Mouse (Mus musculus): Measurements from ENCODE around the gene Hoxa3. TPM values are rescaled to one million over a fixed set of nuclear protein-coding genes. Genes with fewer than 3 reads are reported as not detected.

The Hoxa3 gene
- polyA plus RNA-seq, 1 experiment from 2014 or later = 1.2 TPM

DNA sequence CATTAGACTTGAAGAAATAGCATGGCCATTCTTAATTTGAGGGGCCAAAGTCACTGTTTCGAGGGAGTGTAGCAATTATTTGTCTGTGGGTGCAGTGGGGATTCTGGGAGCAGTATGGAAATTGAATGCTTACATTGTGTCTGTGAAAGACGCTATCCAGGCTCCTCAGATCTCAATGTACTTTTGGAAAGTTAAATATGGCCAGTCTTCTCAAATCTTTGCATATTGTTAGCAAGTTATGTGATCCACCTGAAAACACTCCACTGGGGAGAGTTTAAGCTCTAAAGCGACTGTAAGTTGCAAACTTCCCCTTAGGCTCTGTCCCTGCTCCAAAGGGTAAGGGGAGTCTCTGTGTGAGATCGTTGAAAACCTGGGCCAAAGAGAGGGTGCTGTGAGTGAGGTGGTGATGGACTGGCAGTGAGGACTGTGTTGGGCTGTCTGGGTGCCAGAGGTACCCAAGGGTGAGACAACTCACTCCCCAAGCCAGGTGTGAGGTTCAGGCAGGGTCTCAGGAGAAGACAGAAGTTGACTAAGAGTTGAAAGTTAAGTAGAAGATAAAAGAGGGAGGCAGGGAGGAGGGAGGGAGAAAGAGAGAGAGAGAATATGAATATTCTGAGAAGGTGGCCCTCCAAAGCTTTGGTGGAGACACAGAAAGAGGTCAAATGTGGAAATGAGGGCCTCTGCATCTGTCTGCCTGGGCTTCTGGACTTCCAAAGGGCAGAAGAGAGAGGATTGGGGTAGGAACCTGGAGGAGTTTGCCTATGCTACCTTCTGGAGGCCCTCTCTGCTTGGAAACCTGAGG lies 6.1 kb downstream of the Hoxa3 start:
- Histone ChIP-seq H3K4me1 (peaks cover 35% of the 10 kb centered on the region), H3K27me3 (replicated peaks) (peaks cover 100% of the 10 kb centered on the region), H3K4me2 (no peak overlapping the region), H3K9me3 (no peaks in the 10 kb centered on the region), H3K36me3 (no peaks in the 10 kb centered on the region), H3K9ac (no peak overlapping the region), H3K4me3 (no peak overlapping the region), H3K27ac (replicated peaks) (no peak overlapping the region)
- ATAC-seq (ENCODE audit: extremely low read depth, insufficient number of reproducible peaks, low FRiP score, low TSS enrichment) = no peak
- 4% methylated on average over 4 of the region's 4 CpGs for WGBS

DNA sequence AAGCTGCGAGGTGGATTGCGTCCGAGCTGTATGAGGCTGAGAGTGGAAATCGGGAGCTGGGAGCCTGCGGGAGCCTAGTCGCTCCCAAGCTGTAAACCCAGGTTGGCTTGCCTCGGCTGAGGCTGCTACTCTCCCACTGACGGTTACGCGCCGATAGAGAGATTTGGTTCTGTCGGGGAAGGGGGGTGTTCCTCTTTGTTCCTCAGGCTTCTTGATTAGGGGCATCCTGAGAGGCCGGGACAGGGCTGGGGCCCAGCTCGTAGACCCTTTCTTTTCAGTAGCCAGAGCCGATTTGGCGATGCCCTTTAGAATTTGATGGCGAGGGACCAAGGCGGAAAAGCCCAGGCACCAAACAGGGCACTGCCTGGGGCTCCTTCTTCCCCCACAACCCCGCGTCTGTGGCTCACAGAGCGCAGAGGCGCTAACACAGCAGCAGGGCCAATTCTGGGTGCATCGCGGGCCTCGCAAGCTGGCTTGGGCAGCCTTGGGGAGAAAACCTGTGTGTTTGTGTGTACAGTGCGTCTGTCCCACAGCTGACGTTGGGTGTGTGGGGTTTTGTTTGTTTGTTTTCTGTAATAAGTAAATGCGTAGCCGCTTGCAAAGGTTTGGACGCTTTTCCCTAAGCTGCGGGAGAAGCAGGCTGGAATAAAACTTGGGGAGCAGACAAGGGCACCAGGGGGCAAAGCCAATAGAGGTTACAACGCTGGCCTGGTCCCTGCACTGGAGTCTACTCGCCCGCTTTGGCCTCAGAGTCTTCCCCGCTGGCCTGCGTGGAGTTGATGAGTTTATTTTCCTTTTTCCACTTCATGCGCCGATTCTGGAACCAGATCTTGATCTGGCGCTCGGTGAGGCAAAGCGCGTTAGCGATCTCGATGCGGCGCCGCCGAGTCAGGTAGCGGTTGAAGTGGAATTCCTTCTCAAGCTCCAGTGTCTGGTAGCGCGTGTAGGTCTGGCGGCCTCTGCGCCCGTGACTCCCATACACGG lies 7.2 kb downstream of the Hoxa3 start:
- H3K9ac ChIP-seq = no peak overlapping the region
- peak overlapping the region; percentile 16 for H3K4me2 ChIP-seq
- peaks cover 100% of the 10 kb centered on the region for H3K27me3 ChIP-seq (replicated peaks)
- no peak overlapping the region for H3K27ac ChIP-seq (replicated peaks)
- 0 out of 2 replicates have a peak overlapping the region, but pooled peaks have one; percentile 56 for H3K4me3 ChIP-seq
- H3K9me3 ChIP-seq = no peaks in the 10 kb centered on the region
- ATAC-seq (ENCODE audit: extremely low read depth, insufficient number of reproducible peaks, low FRiP score, low TSS enrichment) = no peak
- peaks cover 27% of the 10 kb centered on the region for H3K4me1 ChIP-seq
- 3% methylated on average over 55 of the region's 55 CpGs for WGBS
- H3K36me3 ChIP-seq = no peaks in the 10 kb centered on the region

DNA sequence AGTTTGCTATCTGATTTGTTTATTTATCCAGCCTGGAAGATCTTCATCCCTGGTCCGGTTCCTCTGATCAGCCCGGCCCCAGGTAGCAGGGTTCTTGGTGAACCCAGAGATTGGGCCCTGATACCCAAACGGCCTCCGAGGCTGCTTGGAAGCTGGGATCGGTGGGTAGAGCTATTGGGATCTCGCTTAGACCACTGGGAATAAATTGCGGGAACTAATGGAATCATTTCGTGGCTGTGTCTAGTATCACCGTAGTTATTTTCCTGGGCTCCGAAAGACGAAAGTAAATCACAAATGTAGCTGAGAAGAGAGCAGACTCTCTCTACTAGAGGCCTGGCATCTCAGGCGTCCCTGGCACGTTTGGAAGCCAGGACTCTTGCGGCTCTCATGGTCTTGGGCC lies 7.9 kb downstream of the Hoxa3 start:
- Histone ChIP-seq H3K9me3 (no peaks in the 10 kb centered on the region), H3K4me1 (peaks cover 27% of the 10 kb centered on the region), H3K27me3 (replicated peaks) (peaks cover 100% of the 10 kb centered on the region), H3K4me2 (peak overlapping the region; percentile 16), H3K36me3 (no peaks in the 10 kb centered on the region), H3K27ac (replicated peaks) (no peak overlapping the region), H3K9ac (no peak overlapping the region), H3K4me3 (peak overlapping the region; percentile 56; the same call in 1 of the 2 replicates)
- ATAC-seq (ENCODE audit: extremely low read depth, insufficient number of reproducible peaks, low FRiP score, low TSS enrichment) = no peak
- 5% methylated on average over 14 of the region's 14 CpGs for WGBS

- peak within 1 kb of the TSS; percentile 13; the same call in 1 of the 2 replicates for H3K27ac ChIP-seq (replicated peaks)
- H3K9ac ChIP-seq = peak within 1 kb of the TSS; percentile 80
- under 1% methylated on average over 65 of the region's 65 CpGs for WGBS
- peak within 1 kb of the TSS; percentile 56 for H3K4me3 ChIP-seq
- ATAC-seq (ENCODE audit: extremely low read depth, insufficient number of reproducible peaks, low FRiP score, low TSS enrichment) = no peak
- no peaks in the 10 kb centered on the region for H3K36me3 ChIP-seq
- no peaks in the 10 kb centered on the region for H3K9me3 ChIP-seq
- H3K27me3 ChIP-seq (replicated peaks) = peaks cover 100% of the 10 kb centered on the region
- peaks cover 27% of the 10 kb centered on the region for H3K4me1 ChIP-seq
- H3K4me2 ChIP-seq = peak within 1 kb of the TSS; percentile 67
Measured at GRCm38 (mm10) chr6:52204050-52204752, 8.9 kb downstream of the Hoxa3 start, which contains the start of gene Hoxa5. TSS of gene Hoxa5 (minus strand) at chr6:52204587.

DNA sequence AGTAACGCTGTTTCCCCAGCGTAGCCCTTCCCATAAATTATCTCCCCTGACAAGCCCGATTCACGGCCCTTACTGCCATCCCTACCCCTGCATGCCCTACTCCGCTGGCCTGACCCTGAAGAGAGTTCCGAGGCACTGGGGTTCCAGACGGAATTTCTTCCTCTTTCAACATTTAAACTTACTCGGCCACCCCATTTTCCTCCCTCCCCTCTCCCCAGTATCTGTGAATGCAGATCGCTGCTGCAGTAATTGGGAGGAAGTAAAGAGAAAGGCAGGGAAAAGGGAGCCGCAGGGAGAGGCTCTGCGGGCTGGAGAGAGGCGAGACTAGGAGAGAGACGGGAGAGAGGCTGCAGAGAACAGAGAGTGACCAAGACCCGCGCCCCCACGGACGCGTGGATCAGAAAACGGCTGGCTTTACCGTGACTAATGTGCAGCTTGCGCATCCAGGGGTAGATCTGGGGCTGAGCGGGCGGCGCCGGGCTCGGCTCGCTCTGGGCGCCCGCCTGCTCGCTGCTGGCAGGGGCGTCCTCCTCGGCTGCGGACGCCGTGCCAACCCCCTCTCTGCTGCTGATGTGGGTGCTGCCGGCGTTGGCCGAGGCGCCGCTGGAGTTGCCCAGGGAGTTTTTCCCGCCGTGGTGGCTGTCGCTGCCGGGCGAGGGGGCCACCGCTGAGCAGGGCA lies 9.6 kb downstream of the Hoxa3 start:
- H3K9me3 ChIP-seq = no peaks in the 10 kb centered on the region
- no peaks in the 10 kb centered on the region for H3K36me3 ChIP-seq
- H3K27ac ChIP-seq (replicated peaks) = peak overlapping the region; percentile 13; the same call in 1 of the 2 replicates
- WGBS = under 1% methylated on average over 46 of the region's 46 CpGs
- H3K4me3 ChIP-seq = peak overlapping the region; percentile 56
- peaks cover 100% of the 10 kb centered on the region for H3K27me3 ChIP-seq (replicated peaks)
- peak overlapping the region; percentile 67 for H3K4me2 ChIP-seq
- ATAC-seq (ENCODE audit: extremely low read depth, insufficient number of reproducible peaks, low FRiP score, low TSS enrichment) = no peak
- peaks cover 24% of the 10 kb centered on the region for H3K4me1 ChIP-seq
- H3K9ac ChIP-seq = peak overlapping the region; percentile 80

GRCm38 (mm10) chr6:52203121-52203370 lies 10.1 kb downstream of the Hoxa3 start:
- WGBS = 2% methylated on average over 10 of the region's 10 CpGs

DNA sequence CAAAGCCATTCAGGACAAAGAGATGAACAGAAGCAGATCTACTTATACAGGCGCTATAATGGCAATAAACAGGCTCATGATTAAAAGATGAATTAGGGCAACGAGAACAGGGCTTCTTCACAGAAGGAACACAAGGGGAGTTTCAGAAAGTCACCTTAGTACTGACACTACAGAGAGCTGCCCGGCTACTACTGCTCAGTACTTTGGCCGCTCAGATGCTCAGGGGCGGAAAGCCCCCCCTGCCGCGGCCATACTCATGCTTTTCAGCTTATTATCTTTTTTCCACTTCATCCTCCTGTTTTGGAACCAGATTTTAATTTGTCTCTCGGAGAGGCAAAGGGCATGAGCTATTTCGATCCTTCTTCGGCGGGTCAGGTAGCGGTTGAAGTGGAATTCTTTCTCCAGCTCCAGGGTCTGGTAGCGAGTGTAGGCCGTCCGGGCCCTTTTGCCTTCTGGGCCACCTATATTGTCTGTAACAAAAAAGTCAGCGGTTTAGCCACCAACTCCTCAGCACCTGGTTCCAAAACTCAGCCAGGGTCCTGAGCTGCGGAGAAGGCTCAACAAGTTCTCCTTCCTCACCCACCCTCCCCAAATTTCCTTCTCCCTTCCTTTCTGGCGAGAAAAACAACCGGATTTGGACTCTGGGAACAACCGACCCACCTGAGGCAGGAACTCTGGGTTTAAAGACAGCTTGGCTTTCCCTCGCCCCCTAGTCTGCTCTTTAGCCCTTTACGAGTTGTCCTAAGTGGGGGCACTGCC lies 10.6 kb downstream of the Hoxa3 start:
- H3K9ac ChIP-seq = peak overlapping the region; percentile 80

More at GRCm38 (mm10) chr6:52203121-52203370, 10.1 kb downstream of the Hoxa3 start:
- H3K4me2 ChIP-seq = peak overlapping the region; percentile 67
- peaks cover 19% of the 10 kb centered on the region for H3K4me1 ChIP-seq
- H3K27me3 ChIP-seq (replicated peaks) = peaks cover 100% of the 10 kb centered on the region
- peak overlapping the region; percentile 13; the same call in 1 of the 2 replicates for H3K27ac ChIP-seq (replicated peaks)
- H3K36me3 ChIP-seq = no peaks in the 10 kb centered on the region
- H3K9ac ChIP-seq = peak overlapping the region; percentile 80
- no peak for ATAC-seq (ENCODE audit: extremely low read depth, insufficient number of reproducible peaks, low FRiP score, low TSS enrichment)
- peak overlapping the region; percentile 56 for H3K4me3 ChIP-seq
- no peaks in the 10 kb centered on the region for H3K9me3 ChIP-seq

GRCm38 (mm10) chr6:52201269-52201668 lies 11.9 kb downstream of the Hoxa3 start:
- H3K9ac ChIP-seq = 0 out of 2 replicates have a peak overlapping the region, but pooled peaks have one; percentile 15
- no peak overlapping the region for H3K4me3 ChIP-seq
- H3K4me2 ChIP-seq = peak overlapping the region; percentile 19
- no peaks in the 10 kb centered on the region for H3K9me3 ChIP-seq
- H3K36me3 ChIP-seq = no peaks in the 10 kb centered on the region
- peaks cover 100% of the 10 kb centered on the region for H3K27me3 ChIP-seq (replicated peaks)
- ATAC-seq (ENCODE audit: extremely low read depth, insufficient number of reproducible peaks, low FRiP score, low TSS enrichment) = no peak
- H3K4me1 ChIP-seq = peaks cover 24% of the 10 kb centered on the region
- H3K27ac ChIP-seq (replicated peaks) = no peak overlapping the region
- WGBS = 44% methylated on average over 1 of the region's 1 CpGs

More for the DNA sequence above, 10.6 kb downstream of the Hoxa3 start:
- Histone ChIP-seq H3K4me2 (peak overlapping the region; percentile 67), H3K36me3 (no peaks in the 10 kb centered on the region), H3K27me3 (replicated peaks) (peaks cover 100% of the 10 kb centered on the region), H3K27ac (replicated peaks) (no peak overlapping the region), H3K4me1 (peaks cover 19% of the 10 kb centered on the region), H3K4me3 (peak overlapping the region; percentile 56), H3K9me3 (no peaks in the 10 kb centered on the region)
- no peak for ATAC-seq (ENCODE audit: extremely low read depth, insufficient number of reproducible peaks, low FRiP score, low TSS enrichment)
- WGBS = 4% methylated on average over 22 of the region's 22 CpGs

GRCm38 (mm10) chr6:52200751-52201250 lies 12.3 kb downstream of the Hoxa3 start:
- H3K4me3 ChIP-seq = peak overlapping the region; percentile 13; the same call in 1 of the 2 replicates

More at GRCm38 (mm10) chr6:52200751-52201250, 12.3 kb downstream of the Hoxa3 start:
- peaks cover 100% of the 10 kb centered on the region for H3K27me3 ChIP-seq (replicated peaks)
- H3K36me3 ChIP-seq = no peaks in the 10 kb centered on the region
- no peak for ATAC-seq (ENCODE audit: extremely low read depth, insufficient number of reproducible peaks, low FRiP score, low TSS enrichment)
- H3K27ac ChIP-seq (replicated peaks) = no peak overlapping the region
- peak overlapping the region; percentile 19 for H3K4me2 ChIP-seq
- H3K4me1 ChIP-seq = peaks cover 24% of the 10 kb centered on the region
- no peaks in the 10 kb centered on the region for H3K9me3 ChIP-seq
- peak overlapping the region; percentile 34; the same call in 1 of the 2 replicates for H3K9ac ChIP-seq
- 17% methylated on average over 10 of the region's 10 CpGs for WGBS

All from heart, embryonic 13.5 days (tissue).